Mouse (Mus musculus) megakaryocyte, embryonic 14.5 days (primary cell): ENCODE results near the gene Adgrg7. TPM values are rescaled to one million over a fixed set of nuclear protein-coding genes. Genes with fewer than 3 reads are reported as not detected.
A peak's percentile ranks its signal among the peaks of the same experiment; 100 is the strongest.

Experiments
- H3K27me3 ChIP-seq: replicated peaks from 2 replicates; pipeline ENCODE3; 2012; ENCODE audit warnings: inconsistent platforms
- H3K36me3 ChIP-seq: replicated peaks from 2 replicates; pipeline ENCODE3; 2012; ENCODE audit warnings: low read length, inconsistent platforms, mixed read lengths
- H3K4me1 ChIP-seq: 2 replicates; pipeline ENCODE4 v1.6.1; 2012; ENCODE audit warnings: inconsistent platforms
- H3K4me3 ChIP-seq: replicated peaks from 2 replicates; pipeline ENCODE3; 2012; ENCODE audit warnings: moderate library complexity, mild to moderate bottlenecking, inconsistent platforms
- H3K9me3 ChIP-seq: 2 replicates; pipeline ENCODE4 v1.6.1; 2012; ENCODE audit warnings: inconsistent platforms
- FLI1 ChIP-seq: IDR thresholded peaks from 2 replicates; pipeline ENCODE4 v1.6.1; 2012; ENCODE audit warnings: low read length, inconsistent platforms, mixed read lengths
- GATA1 ChIP-seq: IDR thresholded peaks from 3 replicates; pipeline ENCODE4 v1.6.1; 2012; ENCODE audit warnings: mixed read lengths, low read length, inconsistent platforms, borderline replicate concordance
- polyA plus RNA-seq: library from polyadenylated mRNA; stranded (reverse); fragments of >175 nt; gene quantifications from 2 replicates; pipeline ENCODE4 v1.2.3, GENCODE M21; 2012; ENCODE audit warnings: low replicate concordance; ENCODE audit not compliant: insufficient read depth

Gene Adgrg7
- not detected in 2 replicates for polyA plus RNA-seq

GRCm38 (mm10) chr16:56795481-56796139, at the start of gene Adgrg7:
Gene Adgrg7, minus strand, starts transcription at chr16:56795855.
- Histone ChIP-seq H3K36me3 (no peaks in the 10 kb centered on the region), H3K4me3 (peak within 1 kb of the TSS; percentile 80), H3K27me3 (no peaks in the 10 kb centered on the region), H3K4me1 (peaks cover 6% of the 10 kb centered on the region; the same call in 1 of the 2 replicates), H3K9me3 (no peaks in the 10 kb centered on the region)
- TF ChIP-seq FLI1, result no peak
- TF ChIP-seq GATA1, result no peak

DNA sequence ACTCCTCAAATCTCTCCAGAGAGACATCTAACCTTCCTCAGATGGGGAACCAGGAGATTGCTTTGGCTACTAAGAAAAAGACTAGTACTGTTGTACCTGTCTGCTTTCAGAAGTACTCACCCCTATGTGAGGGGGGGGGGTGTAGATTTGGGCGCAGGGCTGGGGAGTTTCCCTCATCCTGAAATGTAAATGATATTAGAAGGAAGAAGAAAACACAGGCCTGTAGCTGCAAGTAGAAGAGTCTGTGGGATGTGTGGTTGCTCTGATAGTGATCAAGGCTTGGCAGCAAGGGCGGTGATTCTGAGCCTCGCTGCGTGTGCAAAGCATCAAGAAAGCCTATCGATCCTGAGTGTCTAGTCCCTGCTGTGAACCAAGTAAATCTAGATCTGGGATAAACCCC, 47.3 kb upstream of the Adgrg7 start:
- Histone ChIP-seq H3K27me3 (no peaks in the 10 kb centered on the region), H3K36me3 (no peaks in the 10 kb centered on the region), H3K4me3 (no peak overlapping the region), H3K4me1 (no peaks in the 10 kb centered on the region), H3K9me3 (no peaks in the 10 kb centered on the region)
- TF ChIP-seq FLI1, result no peak
- TF ChIP-seq GATA1, result no peak

GRCm38 (mm10) chr16:56833312-56833711, 37.7 kb upstream of the Adgrg7 start:
- Histone ChIP-seq H3K36me3 (no peaks in the 10 kb centered on the region), H3K4me3 (no peak overlapping the region), H3K27me3 (no peaks in the 10 kb centered on the region), H3K4me1 (no peaks in the 10 kb centered on the region), H3K9me3 (no peaks in the 10 kb centered on the region)
- TF ChIP-seq GATA1, result no peak
- no peak for TF ChIP-seq FLI1

DNA sequence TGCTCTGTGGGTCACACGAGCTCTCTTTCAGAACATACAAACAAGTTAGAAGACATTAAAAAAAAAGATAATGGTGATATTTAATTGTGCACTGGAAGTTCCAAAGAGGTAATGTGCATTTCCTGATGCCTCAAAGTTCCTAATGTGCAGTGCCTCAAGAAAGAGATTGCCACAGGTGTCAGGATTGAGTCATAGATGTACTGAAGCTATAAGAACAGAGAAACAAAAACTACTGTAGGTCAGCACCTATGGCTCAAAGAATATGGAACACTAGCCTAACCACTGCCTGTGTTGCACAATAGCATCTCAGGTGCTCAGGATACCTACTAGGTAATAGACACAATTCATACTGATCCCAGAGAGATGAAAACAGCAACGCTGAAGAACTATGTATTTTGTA, 36.3 kb upstream of the Adgrg7 start:
- Histone ChIP-seq H3K36me3 (no peaks in the 10 kb centered on the region), H3K27me3 (no peaks in the 10 kb centered on the region), H3K9me3 (no peaks in the 10 kb centered on the region), H3K4me3 (no peak overlapping the region), H3K4me1 (no peaks in the 10 kb centered on the region)
- no peak for TF ChIP-seq FLI1
- no peak for TF ChIP-seq GATA1

GRCm38 (mm10) chr16:56801370-56802109, 5.9 kb upstream of the Adgrg7 start:
- no peaks in the 10 kb centered on the region for H3K4me1 ChIP-seq
- H3K36me3 ChIP-seq, result no peaks in the 10 kb centered on the region
- TF ChIP-seq GATA1, result no peak
- TF ChIP-seq FLI1, result no peak
- H3K27me3 ChIP-seq, result no peaks in the 10 kb centered on the region
- no peaks in the 10 kb centered on the region for H3K9me3 ChIP-seq
- H3K4me3 ChIP-seq, result no peak overlapping the region

GRCm38 (mm10) chr16:56800946-56801345, 5.3 kb upstream of the Adgrg7 start:
- TF ChIP-seq FLI1, result no peak
- Histone ChIP-seq H3K9me3 (no peaks in the 10 kb centered on the region), H3K27me3 (no peaks in the 10 kb centered on the region), H3K36me3 (no peaks in the 10 kb centered on the region), H3K4me3 (no peak overlapping the region), H3K4me1 (no peaks in the 10 kb centered on the region)

GRCm38 (mm10) chr16:56800469-56800868, 4.8 kb upstream of the Adgrg7 start:
- no peak for TF ChIP-seq FLI1
- no peaks in the 10 kb centered on the region for H3K9me3 ChIP-seq
- H3K36me3 ChIP-seq, result no peaks in the 10 kb centered on the region
- no peak overlapping the region for H3K4me3 ChIP-seq
- peaks cover 4% of the 10 kb centered on the region; the same call in 1 of the 2 replicates for H3K4me1 ChIP-seq
- H3K27me3 ChIP-seq, result no peaks in the 10 kb centered on the region

GRCm38 (mm10) chr16:56799541-56800029, 3.9 kb upstream of the Adgrg7 start:
- no peaks in the 10 kb centered on the region for H3K36me3 ChIP-seq
- H3K4me3 ChIP-seq, result no peak overlapping the region
- H3K27me3 ChIP-seq, result no peaks in the 10 kb centered on the region
- TF ChIP-seq FLI1 (no peak), GATA1 (no peak)
- H3K4me1 ChIP-seq, result peaks cover 6% of the 10 kb centered on the region; the same call in 1 of the 2 replicates
- H3K9me3 ChIP-seq, result no peaks in the 10 kb centered on the region

DNA sequence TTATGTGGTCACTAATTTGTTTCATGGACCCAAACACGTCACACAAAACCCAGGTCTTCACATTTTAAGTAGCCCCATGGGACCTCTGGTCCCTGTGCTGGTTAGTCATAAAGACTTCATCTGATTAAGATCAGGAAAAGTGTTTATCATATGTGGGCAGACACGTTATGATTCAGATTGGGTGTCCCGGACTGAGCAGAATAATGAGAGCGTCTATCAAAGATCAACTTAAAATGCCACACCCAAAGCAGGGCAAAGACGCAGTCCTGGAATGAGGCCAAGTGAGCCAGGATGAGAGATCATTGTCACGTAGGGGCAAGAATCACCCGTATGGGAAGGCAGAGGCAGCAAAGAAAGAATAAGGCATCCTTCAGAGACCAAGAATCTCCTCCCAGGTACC, 3.2 kb upstream of the Adgrg7 start:
- Histone ChIP-seq H3K4me1 (peaks cover 6% of the 10 kb centered on the region; the same call in 1 of the 2 replicates), H3K27me3 (no peaks in the 10 kb centered on the region), H3K36me3 (no peaks in the 10 kb centered on the region), H3K9me3 (no peaks in the 10 kb centered on the region), H3K4me3 (no peak overlapping the region)
- TF ChIP-seq FLI1 (no peak), GATA1 (no peak)

GRCm38 (mm10) chr16:56794383-56795144, 1.1 kb downstream of the Adgrg7 start:
- TF ChIP-seq GATA1, result no peak
- TF ChIP-seq FLI1, result no peak
- no peaks in the 10 kb centered on the region for H3K9me3 ChIP-seq
- H3K4me3 ChIP-seq, result no peak overlapping the region
- peaks cover 6% of the 10 kb centered on the region; the same call in 1 of the 2 replicates for H3K4me1 ChIP-seq
- no peaks in the 10 kb centered on the region for H3K27me3 ChIP-seq
- no peaks in the 10 kb centered on the region for H3K36me3 ChIP-seq
